Mouse (Mus musculus) liver, postnatal 0 days (tissue): ENCODE measurements around the gene Nufip1.

Source experiments
- CTCF ChIP-seq: sonication (generic); IDR thresholded peaks from 2 replicates; pipeline ENCODE4 v1.5.1; 2016; ENCODE audit warnings: antibody characterized with exemption, low read depth
- EP300 ChIP-seq: IDR thresholded peaks from 2 replicates; pipeline ENCODE4 v1.6.1; 2016; ENCODE audit warnings: antibody characterized with exemption, low read depth, mild to moderate bottlenecking

- TF ChIP-seq CTCF (no peak), EP300 (no peak)
Observed at GRCm38 (mm10) chr14:76072626-76073025, 38.1 kb upstream of the Nufip1 start.
